Mouse (Mus musculus) common myeloid progenitor, adult 5-6 weeks (primary cell): ENCODE results near the gene Capzb. TPM values are rescaled to one million over a fixed set of nuclear protein-coding genes. Genes with fewer than 3 reads are reported as not detected.
A peak's percentile ranks its signal among the peaks of the same experiment; 100 is the strongest.

Source experiments
- ATAC-seq: replicated peaks from 2 replicates; pipeline ENCODE4 v1.8.0; 2016; ENCODE audit warnings: low read depth, mild to moderate bottlenecking, moderate TSS enrichment, inconsistent platforms; ENCODE audit not compliant: poor library complexity, severe bottlenecking
- total RNA-seq: library from RNA; stranded (forward); fragments of 200-1000, 187-1606 nt; gene quantifications from 2 replicates; pipeline ENCODE4 v1.2.3, GENCODE M21; 2017

Capzb gene
- total RNA-seq, 1 experiment from 2014 or later = 126 TPM

DNA sequence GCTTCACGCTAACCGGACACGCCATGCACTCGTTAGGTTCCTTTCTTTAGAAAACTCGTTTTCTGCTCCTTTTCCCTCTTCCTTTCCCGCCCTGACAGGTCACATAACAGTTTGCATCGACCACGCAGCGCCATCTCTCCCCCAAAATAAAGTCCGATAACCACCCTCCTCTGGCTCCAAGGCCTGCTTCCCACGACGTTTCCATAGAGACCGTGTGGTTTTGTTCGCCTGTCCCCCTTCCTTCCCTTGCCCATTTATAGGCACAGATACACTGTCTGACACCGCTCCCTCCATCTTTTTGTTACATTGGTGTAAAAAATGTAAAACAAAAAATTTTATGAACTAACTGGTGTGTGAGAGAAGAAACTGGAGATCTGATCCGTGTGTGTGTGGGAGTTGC is 98.4 kb downstream of the Capzb start:
- ATAC-seq = no peak

DNA sequence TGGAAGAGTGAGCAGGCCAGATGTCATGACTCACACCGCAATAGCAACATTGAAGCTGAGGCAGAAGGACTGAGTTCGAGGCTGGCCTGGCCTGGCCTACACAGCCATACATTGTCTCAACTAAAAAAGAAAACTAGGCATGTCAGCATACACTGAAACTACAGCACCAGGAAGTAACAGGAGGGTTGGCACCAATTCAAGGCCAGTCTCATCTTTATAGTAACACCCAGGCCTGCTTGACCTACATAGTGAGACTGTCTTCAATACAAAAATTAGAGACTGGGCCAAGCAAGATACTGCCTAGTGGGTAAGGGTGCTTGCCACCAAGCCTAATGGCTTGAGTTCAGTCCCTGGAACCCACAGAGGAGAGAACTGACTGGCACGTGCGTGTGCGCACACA is 99.3 kb downstream of the Capzb start:
- no peak for ATAC-seq

DNA sequence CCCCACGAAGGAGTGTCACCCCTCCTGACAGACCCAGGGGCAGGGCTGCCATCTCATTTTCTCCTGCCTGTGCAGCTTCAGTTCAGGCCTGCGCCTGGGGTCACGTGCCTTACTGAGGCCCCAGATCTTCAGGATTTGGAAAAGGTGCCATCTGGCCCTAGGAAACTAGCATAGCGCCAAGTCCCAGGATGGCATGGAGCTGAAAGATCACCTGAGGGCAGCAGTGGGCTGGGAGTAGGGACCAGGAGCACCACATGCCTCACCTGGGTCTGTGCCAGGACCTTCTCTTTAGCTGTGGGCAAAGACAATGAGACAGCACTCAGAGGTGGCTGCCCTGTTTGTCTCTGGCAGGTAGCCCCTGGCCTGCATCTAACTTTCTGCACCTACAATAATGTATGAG is 104.9 kb downstream of the Capzb start:
- ATAC-seq = no peak

DNA sequence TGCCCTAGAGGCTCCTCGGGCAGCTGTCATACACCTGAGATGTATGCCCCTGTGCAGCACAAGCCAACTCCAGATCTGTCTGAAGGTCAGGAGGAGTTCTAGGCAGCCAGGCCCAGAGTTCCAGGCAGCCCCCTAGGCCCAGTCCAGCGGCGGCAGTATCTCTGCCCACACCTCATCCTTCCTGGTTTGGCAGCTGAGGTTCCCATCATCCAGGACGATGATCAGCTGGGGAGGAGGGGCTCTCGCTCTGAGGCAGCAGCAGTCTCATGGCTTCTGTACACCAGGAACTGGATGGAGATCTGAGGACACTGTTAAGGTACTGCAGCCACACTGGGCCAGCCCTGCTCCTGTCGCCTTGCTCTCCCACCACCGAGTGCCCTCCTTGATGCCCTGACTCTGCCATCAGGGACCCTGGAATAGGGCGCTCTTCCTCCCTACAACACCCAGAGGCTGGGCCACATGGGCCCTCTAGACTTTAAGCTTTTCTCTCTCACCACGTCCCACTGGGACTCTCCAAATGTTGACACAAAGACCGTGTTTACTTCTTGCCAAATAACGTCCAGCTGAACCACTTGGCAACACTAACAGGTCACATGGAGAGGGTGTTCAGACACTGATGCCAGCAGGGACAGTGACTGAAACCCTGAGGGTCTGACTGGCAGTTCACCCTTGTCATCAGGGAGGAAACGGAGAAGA is 106.1 kb downstream of the Capzb start:
- ATAC-seq = no peak

DNA sequence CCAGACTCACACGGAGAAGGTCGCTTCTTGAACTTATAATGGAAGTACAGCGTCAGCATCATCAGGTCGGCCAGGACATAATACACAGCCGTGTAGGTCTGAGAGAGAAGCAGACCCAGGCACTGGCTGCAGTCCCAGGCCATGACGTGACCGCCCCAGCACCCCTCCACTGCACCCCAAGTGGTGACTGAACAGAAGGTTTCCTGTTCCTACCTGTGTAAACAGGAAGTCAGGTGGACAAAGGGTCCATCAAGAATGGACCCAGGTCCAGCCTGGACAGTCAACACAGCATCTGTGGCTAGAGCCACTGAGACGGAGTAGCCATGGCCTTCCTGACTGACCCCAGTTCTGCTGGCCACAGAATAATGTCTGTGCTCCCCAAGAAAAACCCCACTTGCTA is 109.1 kb downstream of the Capzb start:
- ATAC-seq = no peak

DNA sequence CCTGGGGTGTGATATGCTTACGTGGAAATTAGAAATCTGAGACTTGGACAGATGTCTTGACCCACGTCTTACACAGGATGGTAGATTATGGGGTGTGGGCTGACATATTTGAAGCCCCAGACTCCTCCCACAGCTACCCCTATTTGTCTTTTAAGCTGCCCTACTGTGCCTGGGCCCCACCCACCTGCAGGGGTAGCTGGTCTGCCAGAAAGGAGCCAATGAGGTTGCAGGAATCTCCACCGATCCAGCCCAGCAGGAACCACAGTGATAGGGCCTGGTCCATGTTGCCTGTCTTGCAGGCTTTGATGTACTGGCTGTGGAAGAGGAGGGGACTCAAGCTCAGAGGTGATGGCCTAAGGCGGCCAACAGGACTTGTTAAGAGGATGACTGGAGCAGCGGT is 109.5 kb downstream of the Capzb start:
- ATAC-seq = no peak

DNA sequence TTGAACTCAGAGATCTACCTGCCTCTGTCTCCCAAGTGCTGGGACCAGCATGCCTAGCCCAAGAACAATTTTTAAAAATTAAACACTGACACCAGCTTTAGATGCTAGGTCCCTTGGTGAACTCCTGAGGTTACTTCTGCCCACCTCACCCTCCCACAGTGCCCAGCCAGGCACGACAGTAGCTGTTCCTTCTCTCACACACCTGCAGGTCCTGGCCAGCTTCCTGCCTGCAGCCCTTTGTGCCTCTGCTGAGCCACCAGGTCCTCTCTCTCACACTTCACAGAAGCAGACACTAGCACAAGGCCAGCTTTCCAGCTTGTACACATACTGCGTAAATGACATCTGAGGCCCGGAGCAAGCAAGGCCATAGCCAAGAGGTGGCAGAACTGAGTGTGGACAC is 112.8 kb downstream of the Capzb start:
- no peak for ATAC-seq

DNA sequence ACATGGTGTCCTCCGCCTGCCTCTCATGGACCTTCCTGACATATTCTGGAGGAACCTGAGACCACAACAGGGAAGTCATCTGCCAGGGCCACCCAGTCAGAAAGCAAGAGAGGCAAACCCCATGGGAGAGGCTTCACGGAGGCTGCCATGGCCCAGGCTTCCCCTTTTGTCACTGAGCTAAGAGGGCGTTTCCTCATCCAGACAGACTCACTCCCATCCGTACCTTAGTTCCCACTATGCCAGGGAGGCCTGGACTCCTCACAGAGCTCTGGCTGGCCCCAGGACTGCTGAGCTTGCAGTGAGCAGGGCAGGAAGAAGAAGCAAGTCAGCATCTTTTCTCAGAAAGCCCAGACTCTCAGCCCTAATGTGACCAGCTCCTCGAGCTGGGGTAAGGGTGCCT is 115.2 kb downstream of the Capzb start:
- peak; percentile 34 for ATAC-seq

DNA sequence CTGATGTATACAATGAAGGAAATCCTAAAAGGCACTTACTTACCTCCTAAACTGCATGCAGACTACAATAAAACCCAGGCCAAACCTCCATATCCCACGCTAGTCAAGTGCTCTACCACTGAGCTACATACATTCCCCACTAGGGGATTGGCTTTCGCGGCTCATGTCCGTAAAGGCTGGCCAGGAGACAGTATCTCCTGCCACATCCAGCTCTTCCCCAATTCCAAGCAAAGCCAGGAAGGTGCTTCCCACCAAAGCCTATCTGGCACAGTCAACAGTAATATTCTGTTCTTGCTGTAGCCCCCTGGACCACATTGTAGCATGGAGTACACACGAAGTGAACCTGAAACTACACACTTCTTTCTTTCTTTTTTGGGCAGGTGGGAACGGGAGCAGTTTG is 117.0 kb downstream of the Capzb start:
- ATAC-seq = no peak

DNA sequence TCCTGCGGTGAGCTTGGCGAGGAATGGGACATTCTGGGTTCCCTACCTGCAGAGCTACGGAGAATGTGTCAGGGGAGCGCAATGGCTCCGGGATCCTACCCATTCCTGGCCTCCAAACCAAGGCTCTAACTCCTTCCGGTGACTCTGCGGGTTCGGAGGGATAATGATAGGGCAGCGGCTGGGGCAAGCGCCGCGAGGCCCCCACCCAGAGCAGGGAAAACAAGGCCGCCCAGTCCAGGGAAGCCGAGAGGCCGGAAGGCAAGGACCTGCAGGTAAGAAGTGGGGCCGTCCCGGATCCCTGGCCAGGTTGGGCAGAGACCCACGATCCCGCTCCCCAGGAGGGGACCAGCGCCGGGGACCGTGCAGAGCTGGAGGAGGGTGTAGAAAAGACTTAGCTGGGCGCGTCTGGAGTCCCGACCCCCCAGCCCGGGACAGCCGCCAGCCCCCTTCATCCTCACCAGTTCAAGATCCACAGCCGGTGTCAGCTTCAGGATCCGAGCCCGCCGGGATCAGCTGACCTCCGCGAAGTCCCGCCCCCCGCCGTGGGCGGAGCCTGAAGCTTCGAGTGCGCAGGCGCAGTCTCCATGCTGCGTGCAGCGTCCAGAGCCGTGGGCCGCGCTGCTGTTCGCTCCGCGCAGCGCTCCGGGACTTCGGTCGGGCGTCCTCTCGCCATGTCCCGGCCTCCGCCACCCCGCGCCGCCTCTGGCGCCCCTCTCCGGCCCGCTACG is 117.6 kb downstream of the Capzb start, which contains the start of the genes Pqlc2 and Akr7a5:
Pqlc2 (minus strand) TSS at position 538 of the 728 bp plus-strand sequence.
Akr7a5 (plus strand) TSS at position 574 of the 728 bp plus-strand sequence.
- ATAC-seq = peak; percentile 77

DNA sequence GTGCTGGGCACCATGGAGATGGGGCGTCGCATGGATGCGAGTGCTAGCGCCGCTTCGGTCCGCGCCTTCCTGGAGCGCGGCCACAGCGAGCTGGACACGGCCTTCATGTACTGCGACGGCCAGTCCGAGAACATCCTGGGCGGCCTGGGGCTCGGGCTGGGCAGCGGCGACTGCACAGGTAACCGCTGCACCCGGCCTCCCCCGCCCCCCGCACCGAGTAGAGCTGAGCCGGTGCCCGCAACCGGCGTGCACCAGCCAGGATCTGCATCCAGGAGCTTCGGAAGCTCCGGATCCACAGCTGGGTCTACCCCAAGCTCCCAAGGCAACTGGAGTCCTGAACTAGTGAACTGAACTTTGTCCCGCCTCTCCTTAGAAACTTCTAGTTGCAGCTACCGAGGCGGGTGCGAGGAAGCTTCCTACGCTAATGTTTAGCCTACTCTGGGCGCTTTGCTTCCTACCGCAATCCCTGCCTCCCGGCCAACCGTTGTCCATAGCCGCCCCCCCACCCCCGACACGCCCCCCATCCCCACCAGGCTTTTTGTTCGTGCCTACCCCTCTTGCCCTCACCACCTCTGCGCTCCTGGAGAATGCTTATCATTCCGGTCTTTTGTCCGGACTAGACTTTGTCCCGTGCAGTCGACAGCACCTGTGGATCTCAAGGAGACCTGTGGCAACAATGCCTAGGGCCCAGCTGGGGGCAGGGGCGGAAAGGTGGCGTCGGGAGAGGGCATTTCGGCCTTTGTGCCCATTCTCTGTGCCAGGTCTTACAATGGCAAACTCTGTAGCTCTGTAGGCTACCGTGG is 118.4 kb downstream of the Capzb start:
- ATAC-seq = peak; percentile 8; the same call in 1 of the 2 replicates

DNA sequence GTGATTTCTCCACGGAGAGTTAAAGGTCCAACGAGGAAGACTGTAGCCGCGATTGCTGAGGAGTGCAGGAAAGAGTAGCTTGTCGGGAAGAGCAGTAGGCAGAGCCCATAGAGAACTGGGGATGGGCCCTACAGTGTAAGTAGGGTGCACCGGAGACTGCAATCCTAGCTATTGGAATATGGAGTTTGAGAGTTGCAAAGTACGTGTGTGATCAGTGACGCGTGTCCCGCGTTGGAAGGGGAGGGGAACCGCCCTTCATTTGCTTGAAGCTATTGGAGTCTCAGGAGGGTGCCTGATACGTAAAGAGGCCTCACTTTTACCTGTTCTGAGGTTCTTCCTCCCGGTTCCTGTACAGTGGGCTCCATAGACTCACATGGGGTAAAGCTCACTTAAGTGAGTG is 119.0 kb downstream of the Capzb start:
- ATAC-seq = no peak

DNA sequence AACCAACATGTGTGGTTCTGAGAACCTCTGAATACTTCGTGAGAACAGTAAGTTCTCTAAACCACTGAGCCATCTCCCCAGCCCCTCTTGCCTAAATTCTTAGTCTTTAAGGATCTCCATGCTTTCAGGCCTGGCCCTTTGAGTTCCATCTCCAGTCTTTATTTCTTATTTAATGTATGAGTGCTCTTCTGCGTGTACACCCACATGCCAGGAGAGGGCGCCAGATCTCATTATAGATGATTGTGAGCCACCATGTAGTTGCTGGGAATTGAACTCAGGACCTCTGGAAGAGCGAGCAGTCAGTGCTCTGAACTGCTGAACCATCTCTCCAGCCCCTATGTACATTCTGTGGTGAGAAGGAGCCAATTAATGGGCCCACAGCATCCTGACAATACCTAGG is 119.9 kb downstream of the Capzb start:
- no peak for ATAC-seq

DNA sequence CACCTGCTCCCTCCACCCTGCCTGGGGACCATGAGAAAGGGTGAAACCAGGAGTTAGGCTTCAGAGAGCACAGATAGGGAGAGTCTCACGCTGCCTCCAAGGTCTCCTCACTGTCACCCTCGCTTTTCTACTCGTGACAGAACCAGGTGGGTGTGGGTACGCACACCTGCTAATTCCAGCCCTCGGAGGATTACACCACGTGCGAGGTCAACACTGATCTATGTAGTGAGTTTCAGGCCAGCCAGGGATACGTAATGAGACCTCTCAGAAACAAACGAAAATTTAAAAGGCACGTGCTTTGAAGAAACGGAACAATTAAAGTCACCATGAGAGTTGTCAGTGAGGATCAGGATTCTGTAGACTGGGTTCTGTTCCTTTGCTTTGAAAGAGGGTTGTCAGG is 125.8 kb downstream of the Capzb start:
- ATAC-seq = no peak

DNA sequence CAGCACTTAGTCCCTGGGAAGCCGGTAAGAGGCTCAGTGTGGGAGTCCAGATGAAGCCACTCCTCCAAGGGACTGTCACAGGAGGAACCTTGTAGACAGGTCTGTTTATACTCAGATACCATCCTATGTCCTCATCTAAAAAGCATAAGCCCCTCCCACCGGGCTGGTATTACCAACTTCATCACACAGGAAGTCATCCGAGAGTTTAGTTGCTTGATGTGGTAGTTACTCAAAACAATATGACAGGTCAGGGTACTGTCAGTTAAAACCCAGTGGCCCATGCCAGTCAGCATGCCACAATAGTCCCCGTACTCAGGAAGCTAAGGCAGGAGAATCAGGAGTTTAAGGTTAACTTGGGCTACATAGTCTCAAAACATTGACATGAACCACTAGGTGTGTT is 127.0 kb downstream of the Capzb start:
- no peak for ATAC-seq

DNA sequence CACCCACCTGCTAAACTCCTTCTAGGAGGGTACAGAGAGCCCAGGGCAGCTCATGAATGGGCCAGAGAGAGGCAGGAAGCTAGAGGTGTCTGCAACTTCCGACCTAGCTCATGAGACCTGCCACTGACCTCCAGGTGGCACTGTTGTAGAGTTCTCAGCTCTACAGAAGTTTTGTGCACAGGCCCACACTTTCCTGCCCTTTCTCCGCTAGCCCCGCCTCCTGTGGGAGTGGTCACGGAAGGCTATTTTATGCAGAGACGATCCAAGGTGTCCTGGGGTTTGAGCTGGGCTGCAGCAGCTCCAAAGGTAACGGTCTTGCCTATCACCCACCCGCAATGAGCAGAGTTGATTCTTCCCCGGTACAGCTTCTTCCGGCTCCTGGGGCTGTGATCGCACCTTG is 137.9 kb downstream of the Capzb start:
- ATAC-seq = peak; percentile 99

DNA sequence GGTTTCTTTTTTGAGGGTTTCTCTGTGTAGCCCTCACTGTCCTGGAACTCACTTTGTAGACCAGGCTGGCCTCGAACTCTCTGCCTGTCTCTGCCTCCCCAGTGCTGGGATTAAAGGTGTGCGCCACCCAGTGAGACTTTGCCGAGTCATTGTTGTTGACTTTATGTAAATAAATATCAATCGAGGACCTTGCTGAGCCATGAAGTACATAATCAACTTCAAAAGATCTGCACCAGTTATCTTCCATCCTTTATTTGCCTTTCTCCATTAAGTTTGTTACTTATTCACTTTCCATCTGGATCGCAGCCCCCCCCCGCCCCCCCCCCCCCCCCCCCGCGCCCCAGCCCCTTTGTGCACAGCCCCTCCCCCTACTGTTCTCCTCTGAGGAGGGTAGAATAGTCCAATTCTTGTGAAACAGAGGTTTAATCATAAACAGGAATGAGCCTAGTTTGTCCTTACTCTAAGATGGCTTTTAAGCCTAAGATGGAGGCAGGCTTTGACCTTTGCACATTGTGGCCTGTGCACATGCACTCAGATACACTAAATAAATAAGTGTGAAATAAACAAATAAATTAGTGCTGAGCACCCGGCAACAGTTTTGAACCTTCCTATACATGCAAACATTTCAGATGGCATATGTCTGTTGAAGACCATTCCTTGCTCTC is 142.1 kb downstream of the Capzb start:
- ATAC-seq = no peak

DNA sequence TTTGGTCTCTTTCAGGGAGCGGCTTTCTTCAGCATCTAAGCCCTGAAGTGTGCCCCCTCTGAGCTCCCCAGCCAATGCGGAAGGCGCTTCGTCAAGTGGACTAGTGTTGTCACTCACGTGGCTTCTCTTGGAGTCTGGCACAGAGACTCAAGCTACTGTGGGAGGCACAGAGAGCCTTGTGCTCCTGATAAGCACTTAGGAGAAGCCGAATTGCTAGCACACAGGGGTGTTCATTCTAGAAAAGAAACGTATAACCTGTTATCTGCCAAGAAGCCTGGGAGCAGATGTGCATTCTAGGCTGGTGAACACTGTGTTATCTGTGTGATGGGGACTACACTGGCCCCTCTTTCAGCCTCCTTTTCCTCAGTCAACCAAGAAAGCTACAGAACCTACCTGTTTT is 142.8 kb downstream of the Capzb start:
- peak; percentile 58 for ATAC-seq

DNA sequence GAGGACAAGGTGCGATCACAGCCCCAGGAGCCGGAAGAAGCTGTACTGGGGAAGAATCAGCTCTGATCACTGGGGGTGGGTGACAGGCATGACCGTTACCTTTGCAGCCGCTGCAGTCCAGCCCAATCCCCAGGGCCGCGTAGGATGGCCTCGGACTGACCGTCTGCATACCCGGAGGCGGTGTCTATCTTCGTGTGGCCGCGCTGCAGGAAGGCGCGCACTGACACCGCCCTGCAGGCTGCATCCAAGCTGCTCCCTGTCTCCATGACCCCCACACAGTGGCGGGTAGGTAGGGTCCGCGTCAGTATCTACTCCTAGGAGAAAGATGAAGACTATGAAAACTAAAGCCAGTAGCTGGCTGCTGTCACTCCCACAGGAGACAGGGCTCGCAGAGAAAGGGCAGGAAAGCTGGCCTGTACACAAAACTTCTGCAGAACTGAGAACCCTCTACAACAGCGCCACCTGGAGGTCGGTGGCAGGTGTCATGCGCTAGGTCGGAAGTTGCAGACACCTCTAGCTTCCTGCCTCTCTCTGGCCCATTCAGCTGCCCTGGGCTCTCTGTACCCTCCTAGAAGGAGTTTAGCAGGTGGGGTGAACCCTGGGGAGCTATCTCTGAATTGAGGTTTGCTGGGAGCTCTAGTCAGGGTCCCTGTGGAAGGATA is 144.3 kb downstream of the Capzb start:
- ATAC-seq = peak; percentile 80

DNA sequence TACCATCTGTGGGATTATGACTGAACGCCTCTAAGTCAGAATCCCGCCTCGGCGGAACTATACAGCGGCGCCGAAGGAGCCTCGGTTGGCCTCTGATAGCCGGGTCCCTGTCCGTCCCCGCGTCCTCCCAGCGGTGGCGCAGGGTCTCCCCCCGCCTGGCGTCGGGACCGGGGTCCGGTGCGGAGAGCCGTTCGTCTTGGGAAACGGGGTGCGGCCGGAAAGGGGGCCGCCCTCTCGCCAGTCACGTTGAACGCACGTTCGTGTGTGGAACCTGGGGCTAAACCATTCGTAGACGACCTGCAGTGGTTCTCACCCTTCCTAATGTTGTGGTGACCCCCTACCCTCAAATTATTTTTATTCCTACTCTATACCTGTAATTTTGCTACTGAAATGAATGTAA is 145.4 kb downstream of the Capzb start:
- ATAC-seq = no peak
